ENCODE assay signal across 8 mouse cellular contexts in the genomic region with DNA sequence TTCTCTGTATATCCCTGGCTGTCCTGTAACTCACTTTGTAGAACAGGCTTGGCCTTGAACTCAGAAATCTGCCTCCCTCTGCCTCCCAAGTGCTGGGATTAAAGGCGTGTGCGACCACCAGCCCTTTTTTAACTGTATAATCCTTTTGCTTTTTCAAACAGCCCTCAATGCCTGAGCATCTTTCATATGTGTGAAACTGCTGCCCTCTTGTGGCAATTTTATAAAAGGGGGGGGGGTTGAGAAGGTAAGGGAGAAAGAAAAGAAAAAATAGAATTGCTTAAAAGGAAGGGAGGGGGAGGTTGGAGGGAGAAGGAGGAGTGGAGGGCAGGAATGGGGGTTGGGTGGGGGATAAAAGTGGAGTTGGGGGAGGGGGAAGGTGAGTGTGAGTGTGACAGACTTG. TPM values are rescaled to one million over a fixed set of nuclear protein-coding genes. Genes with fewer than 3 reads are reported as not detected.
DNase-seq lines count a peak whose midpoint lies in the region; ATAC-seq and TF ChIP-seq lines count a peak whose summit lies in the region.

No protein-coding gene starts in this region.

- peak; percentile 39 to 73; a peak in 2 of 4 replicates for ATAC-seq in hematopoietic stem cell, adult 5-6 weeks (replicated peaks in 1 of 2; ENCODE audit: insufficient read depth in 1 of 2, low FRiP score in 2 of 2, low TSS enrichment in 1 of 2, low read depth in 1 of 2, poor library complexity in 2 of 2, severe bottlenecking in 2 of 2)
- ATAC-seq in lung, embryonic 15.5 days (ENCODE audit: borderline replicate concordance, extremely low read depth, low FRiP score, low TSS enrichment) = 0 out of 2 replicates have a peak, but pooled peaks have one; percentile 36

- WGBS in lung, embryonic 15.5 days = 0% methylated on average over 2 of the region's 2 CpGs

- DNase-seq in kidney, adult 9 months = peak; percentile 34
- no peak for DNase-seq in kidney, adult 11 months
- peak; percentile 80 for DNase-seq in retina, embryonic 14.5 days (ENCODE audit: low spot score)
- DNase-seq in urinary bladder, adult 2 months (ENCODE audit: low spot score) = no peak
- DNase-seq in layer of hippocampus, adult 9-10 months (ENCODE audit: low spot score) = no peak

- H3K9ac ChIP-seq in lung, embryonic 15.5 days = no peak overlapping the region

- no peaks in the 10 kb centered on the region for H3K9me3 ChIP-seq in lung, embryonic 15.5 days

- H3K36me3 ChIP-seq in lung, embryonic 15.5 days = no peaks in the 10 kb centered on the region

- no peaks in the 10 kb centered on the region for H3K27me3 ChIP-seq in lung, embryonic 15.5 days

- H3K4me2 ChIP-seq in lung, embryonic 15.5 days = no peak overlapping the region

- H3K27ac ChIP-seq in bone marrow macrophage, adult 2 months (ENCODE audit: insufficient read depth, low read depth, low read length) = no peak overlapping the region
- no peak overlapping the region for H3K27ac ChIP-seq in lung, embryonic 15.5 days

- no peaks in the 10 kb centered on the region for H3K4me1 ChIP-seq in bone marrow macrophage, adult 2 months (ENCODE audit: control insufficient read depth, insufficient read depth, low read length)
- H3K4me1 ChIP-seq in lung, embryonic 15.5 days = peaks cover 5% of the 10 kb centered on the region; the same call in 1 of the 2 replicates

- TF ChIP-seq POLR2A in bone marrow macrophage, adult 2 months (IDR thresholded peaks at IDR 0.05; ENCODE audit: borderline replicate concordance, low read depth, low read length) = no peak

- peak; percentile 32 for TF ChIP-seq CTCF in bone marrow macrophage, adult 2 months (IDR thresholded peaks at IDR 0.05; ENCODE audit: low read depth, low read length)

- H3K4me3 ChIP-seq in bone marrow macrophage, adult 2 months (ENCODE audit: insufficient read depth, low read length) = no peak overlapping the region
- no peak overlapping the region for H3K4me3 ChIP-seq in lung, embryonic 15.5 days

RNA-seq across cellular contexts. Expression of a gene that starts 1.0 kb away (rescaled TPM):
- not detected in 2 replicates for polyA plus RNA-seq in bone marrow macrophage, adult 2 months (2012; ENCODE audit: insufficient read depth, insufficient read length, missing spikeins)
- total RNA-seq in hematopoietic stem cell, adult 5-6 weeks (2017) = not detected in 2 replicates
- polyA plus RNA-seq in lung, embryonic 15.5 days (2015; fragmentation: Nextera tagmentation; extraction: Ambion mirVana) = 0.10 TPM in 1 of 2 replicates, not detected in the other
- not detected in 2 replicates for polyA plus RNA-seq in urinary bladder, adult 2 months (2012; rRNA removed)

RNA-seq across cellular contexts. Expression of a gene that starts 11.2 kb away (rescaled TPM):
- 8.9 and 9.4 TPM in 2 replicates for polyA plus RNA-seq in bone marrow macrophage, adult 2 months (2012; ENCODE audit: insufficient read depth, insufficient read length, missing spikeins)
- 27.4 and 40.3 TPM in 2 replicates for total RNA-seq in hematopoietic stem cell, adult 5-6 weeks (2017)
- polyA plus RNA-seq in lung, embryonic 15.5 days (2015; fragmentation: Nextera tagmentation; extraction: Ambion mirVana) = 5.5 and 6.4 TPM in 2 replicates
- 12.9 and 14.9 TPM in 2 replicates for polyA plus RNA-seq in urinary bladder, adult 2 months (2012; rRNA removed)

RNA-seq across cellular contexts. Expression of a gene that starts 26.8 kb away (rescaled TPM):
- polyA plus RNA-seq in bone marrow macrophage, adult 2 months (2012; ENCODE audit: insufficient read depth, insufficient read length, missing spikeins) = 20.9 and 21.8 TPM in 2 replicates
- 9.8 and 9.9 TPM in 2 replicates for total RNA-seq in hematopoietic stem cell, adult 5-6 weeks (2017)
- 19.3 and 19.6 TPM in 2 replicates for polyA plus RNA-seq in lung, embryonic 15.5 days (2015; fragmentation: Nextera tagmentation; extraction: Ambion mirVana)
- polyA plus RNA-seq in urinary bladder, adult 2 months (2012; rRNA removed) = 17.7 and 18.9 TPM in 2 replicates

Comparison
In these comparisons a context has a peak if more than half of its experiments do, and no peak if none do; other contexts are left out.
1. DNase-seq: peak in kidney, adult 9 months (single experiment) and retina, embryonic 14.5 days (single experiment); none in kidney, adult 11 months (single experiment), urinary bladder, adult 2 months (single experiment) and layer of hippocampus, adult 9-10 months (single experiment).